ENCODE assay signal across 13 mouse cellular contexts in the genomic region with DNA sequence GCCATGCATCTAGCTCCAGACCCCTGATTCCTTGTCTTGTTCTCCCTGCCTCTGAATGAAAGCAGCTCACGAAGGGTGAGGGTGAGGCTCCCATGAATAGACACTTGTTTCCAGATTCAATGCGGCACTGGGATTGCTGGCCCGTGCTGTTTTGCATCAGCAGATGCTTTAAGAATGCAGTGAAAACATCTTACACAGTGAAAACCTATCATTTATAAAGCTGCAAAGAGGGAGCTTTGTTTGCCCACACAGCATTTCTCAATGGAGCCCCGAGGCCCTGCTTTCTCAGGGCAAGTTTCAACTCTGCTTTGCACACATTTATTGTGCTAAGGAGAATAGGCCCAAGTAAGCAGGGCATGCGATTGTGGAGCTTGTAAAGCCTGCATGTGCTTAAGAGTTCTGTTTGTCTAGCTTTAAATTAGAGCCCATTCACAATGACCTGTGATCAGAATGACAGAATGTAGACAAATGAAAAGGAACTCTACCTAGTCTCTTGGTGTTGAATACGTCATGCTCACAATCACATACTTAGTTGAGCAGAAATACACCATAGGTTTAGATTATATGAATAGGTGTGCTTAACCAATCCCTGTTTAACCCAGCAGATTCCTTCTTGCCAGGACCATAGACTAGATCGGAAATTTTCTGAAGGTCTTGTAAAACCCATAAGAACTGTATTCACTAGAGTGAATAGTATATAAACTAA.
DNase-seq lines count a peak whose midpoint lies in the region; ATAC-seq and TF ChIP-seq lines count a peak whose summit lies in the region.
"Had no signal": no experiment of that assay in that cellular context is flagged by ENCODE, and none has a peak within 500 bp of the region (broad histone marks: within the 10 kb centered on the region; RNA-seq: fewer than 3 reads in every experiment).

No protein-coding gene starts in this region.

- peak; percentile 90 for ATAC-seq in forebrain, embryonic 15.5 days (replicated peaks)
- ATAC-seq in midbrain, embryonic 12.5 days (ENCODE audit: low FRiP score, low read depth) = peak; percentile 92
- ATAC-seq in heart, embryonic 12.5 days (ENCODE audit: insufficient number of reproducible peaks, low FRiP score) = no peak
- ATAC-seq: liver, postnatal 0 days had no signal

- H3K27ac ChIP-seq in forebrain, embryonic 15.5 days (replicated peaks) = 0 out of 2 replicates have a peak overlapping the region, but pooled peaks have one; percentile 15
- peak overlapping the region; percentile 42 for H3K27ac ChIP-seq in midbrain, embryonic 12.5 days (replicated peaks)
- no peak overlapping the region for H3K27ac ChIP-seq in cerebellum, adult 2 months (ENCODE audit: insufficient read depth, low read length)
- H3K27ac ChIP-seq in heart, embryonic 12.5 days (ENCODE audit: poor library complexity, severe bottlenecking) = no peak overlapping the region
- H3K27ac ChIP-seq: kidney, embryonic 15.5 days had no signal

- DNase-seq in brain, adult 2 months (ENCODE audit: low read depth, low spot score) = peak; percentile 13
- DNase-seq in brain, embryonic 18.5 days (ENCODE audit: low read depth, low spot score) = peak; percentile 16
- DNase-seq in cerebellum, adult 2 months = no peak
- DNase-seq in urinary bladder, postnatal 14 days (ENCODE audit: low spot score) = no peak
- DNase-seq in thymus, postnatal 14 days = no peak
- DNase-seq: cerebellum, adult 11-12 months; heart, postnatal 36 days; liver, postnatal 0 days; thymus, adult 2 months had no signal

- peaks cover 8% of the 10 kb centered on the region for H3K4me1 ChIP-seq in forebrain, embryonic 15.5 days
- H3K4me1 ChIP-seq in midbrain, embryonic 12.5 days = peaks cover 13% of the 10 kb centered on the region; the same call in 1 of the 2 replicates
- H3K4me1 ChIP-seq in cerebellum, adult 2 months (ENCODE audit: control insufficient read depth, insufficient read depth, low read length) = no peaks in the 10 kb centered on the region
- no peaks in the 10 kb centered on the region for H3K4me1 ChIP-seq in heart, embryonic 12.5 days (replicated peaks)
- H3K4me1 ChIP-seq: kidney, embryonic 15.5 days had no signal

- no peak overlapping the region for H3K4me2 ChIP-seq in forebrain, embryonic 15.5 days (replicated peaks)
- H3K4me2 ChIP-seq in midbrain, embryonic 12.5 days (replicated peaks) = no peak overlapping the region
- no peak overlapping the region for H3K4me2 ChIP-seq in heart, embryonic 12.5 days
- H3K4me2 ChIP-seq: kidney, embryonic 15.5 days had no signal

- WGBS in forebrain, embryonic 15.5 days = 9% methylated on average over 7 of the region's 7 CpGs
- 28% methylated on average over 7 of the region's 7 CpGs for WGBS in midbrain, embryonic 12.5 days
- 66% methylated on average over 7 of the region's 7 CpGs for WGBS in cerebellum, adult 2 months
- WGBS in heart, embryonic 12.5 days = 65% methylated on average over 7 of the region's 7 CpGs

- no peak for TF ChIP-seq CTCF in cerebellum, adult 2 months (IDR thresholded peaks at IDR 0.05; ENCODE audit: borderline replicate concordance, insufficient read depth, low read depth, low read length)

- peaks cover 16% of the 10 kb centered on the region; the same call in 1 of the 2 replicates for H3K27me3 ChIP-seq in forebrain, embryonic 15.5 days
- H3K27me3 ChIP-seq in midbrain, embryonic 12.5 days = peaks cover 41% of the 10 kb centered on the region
- H3K27me3 ChIP-seq in cerebellum, adult 2 months (ENCODE audit: control insufficient read depth, insufficient read depth, low read length) = no peaks in the 10 kb centered on the region
- H3K27me3 ChIP-seq in heart, embryonic 12.5 days (replicated peaks) = no peaks in the 10 kb centered on the region
- H3K27me3 ChIP-seq: kidney, embryonic 15.5 days had no signal

- H3K9ac ChIP-seq in forebrain, embryonic 15.5 days (replicated peaks) = no peak overlapping the region
- H3K9ac ChIP-seq in midbrain, embryonic 12.5 days (replicated peaks) = no peak overlapping the region
- H3K9ac ChIP-seq in heart, embryonic 12.5 days = no peak overlapping the region
- H3K9ac ChIP-seq: kidney, embryonic 15.5 days; liver, postnatal 0 days had no signal

- H3K4me3 ChIP-seq in forebrain, embryonic 15.5 days = no peak overlapping the region
- no peak overlapping the region for H3K4me3 ChIP-seq in midbrain, embryonic 12.5 days
- no peak overlapping the region for H3K4me3 ChIP-seq in cerebellum, adult 2 months (replicated peaks; ENCODE audit: insufficient read depth, low read depth, low read length)
- H3K4me3 ChIP-seq in heart, embryonic 12.5 days = no peak overlapping the region
- H3K4me3 ChIP-seq: kidney, embryonic 15.5 days had no signal

- no peaks in the 10 kb centered on the region for H3K9me3 ChIP-seq in forebrain, embryonic 15.5 days
- H3K9me3 ChIP-seq in midbrain, embryonic 12.5 days = no peaks in the 10 kb centered on the region
- H3K9me3 ChIP-seq in heart, embryonic 12.5 days (replicated peaks) = no peaks in the 10 kb centered on the region
- H3K9me3 ChIP-seq: kidney, embryonic 15.5 days had no signal

- no peak for TF ChIP-seq POLR2A in cerebellum, adult 2 months (IDR thresholded peaks at IDR 0.05; ENCODE audit: borderline replicate concordance, insufficient read depth, low read length)

- H3K36me3 ChIP-seq in forebrain, embryonic 15.5 days = no peaks in the 10 kb centered on the region
- H3K36me3 ChIP-seq in midbrain, embryonic 12.5 days = no peaks in the 10 kb centered on the region
- H3K36me3 ChIP-seq in heart, embryonic 12.5 days = no peaks in the 10 kb centered on the region
- H3K36me3 ChIP-seq: kidney, embryonic 15.5 days had no signal

Comparison
In these comparisons a context has a peak if more than half of its experiments do, and no peak if none do; other contexts are left out.
1. DNase-seq: peak in brain, adult 2 months (single experiment) and brain, embryonic 18.5 days (single experiment); none in cerebellum, adult 2 months (0 of 2), urinary bladder, postnatal 14 days (single experiment) and thymus, postnatal 14 days (single experiment).
2. H3K27ac ChIP-seq: peak in forebrain, embryonic 15.5 days (single experiment) and midbrain, embryonic 12.5 days (single experiment); none in cerebellum, adult 2 months (single experiment) and heart, embryonic 12.5 days (single experiment).